Mouse (Mus musculus): Measurements from ENCODE around the gene Zbtb16. TPM values are rescaled to one million over a fixed set of nuclear protein-coding genes. Genes with fewer than 3 reads are reported as not detected.

Zbtb16 gene
- total RNA-seq, 2 experiments from 2014 or later = 4.7 to 5.8 TPM

GRCm38 (mm10) chr9:48681193-48681592 is 154.8 kb downstream of the Zbtb16 start:
- peak; percentile 79 for ATAC-seq (replicated peaks; ENCODE audit: poor library complexity)

GRCm38 (mm10) chr9:48678426-48679358 is 157.3 kb downstream of the Zbtb16 start:
- no peak for ATAC-seq (replicated peaks; ENCODE audit: poor library complexity)

GRCm38 (mm10) chr9:48675151-48675790 is 160.8 kb downstream of the Zbtb16 start:
- no peak for ATAC-seq (replicated peaks; ENCODE audit: poor library complexity)

GRCm38 (mm10) chr9:48674359-48675015 is 161.5 kb downstream of the Zbtb16 start:
- no peak for ATAC-seq (replicated peaks; ENCODE audit: poor library complexity)

DNA sequence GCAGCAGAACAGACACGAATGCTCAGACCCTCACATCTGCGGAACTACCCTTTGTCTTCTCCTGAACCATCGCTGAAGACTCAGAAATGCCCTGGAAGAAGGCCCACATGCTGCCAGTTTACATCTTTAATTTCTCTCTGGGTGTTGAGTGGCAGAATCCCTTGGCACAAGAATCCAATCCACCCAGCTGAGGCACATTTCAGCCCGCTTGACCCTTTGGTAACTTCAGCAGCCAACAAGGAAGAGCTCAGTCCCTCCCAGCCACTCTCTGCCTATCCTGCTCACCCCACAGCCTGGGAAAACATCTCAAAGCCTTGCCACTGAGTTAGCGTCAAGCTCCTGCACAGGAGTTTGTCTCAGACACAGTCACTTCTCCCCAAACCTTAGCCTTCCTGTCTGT is 162.2 kb downstream of the Zbtb16 start:
- ATAC-seq (replicated peaks; ENCODE audit: poor library complexity) = no peak

GRCm38 (mm10) chr9:48673213-48673612 is 162.8 kb downstream of the Zbtb16 start:
- no peak for ATAC-seq (replicated peaks; ENCODE audit: poor library complexity)

GRCm38 (mm10) chr9:48671841-48672240 is 164.2 kb downstream of the Zbtb16 start:
- ATAC-seq (replicated peaks; ENCODE audit: poor library complexity) = peak; percentile 78

- no peak for ATAC-seq (replicated peaks; ENCODE audit: poor library complexity)
These were observed 165.9 kb downstream of the Zbtb16 start for GRCm38 (mm10) chr9:48670156-48670555.

DNA sequence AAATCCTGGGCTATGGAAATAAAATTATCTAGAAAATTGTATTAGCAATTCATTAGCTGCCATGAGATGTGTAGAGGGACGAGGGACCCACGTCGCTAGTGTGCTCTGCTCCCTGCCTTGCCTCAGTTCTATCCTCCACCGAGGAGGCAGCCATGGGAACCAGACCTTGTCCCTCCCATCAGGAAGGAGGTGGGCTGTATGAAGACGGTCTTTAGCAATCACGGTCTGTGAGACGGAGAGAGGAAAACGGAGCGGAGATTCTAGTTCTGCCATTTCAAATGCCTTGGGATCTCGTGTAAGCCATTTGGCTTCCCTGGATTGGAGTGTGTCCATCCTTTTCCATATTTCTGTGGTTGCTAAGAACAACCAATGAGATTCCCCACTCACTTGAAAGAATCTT is 166.3 kb downstream of the Zbtb16 start:
- no peak for ATAC-seq (replicated peaks; ENCODE audit: poor library complexity)

DNA sequence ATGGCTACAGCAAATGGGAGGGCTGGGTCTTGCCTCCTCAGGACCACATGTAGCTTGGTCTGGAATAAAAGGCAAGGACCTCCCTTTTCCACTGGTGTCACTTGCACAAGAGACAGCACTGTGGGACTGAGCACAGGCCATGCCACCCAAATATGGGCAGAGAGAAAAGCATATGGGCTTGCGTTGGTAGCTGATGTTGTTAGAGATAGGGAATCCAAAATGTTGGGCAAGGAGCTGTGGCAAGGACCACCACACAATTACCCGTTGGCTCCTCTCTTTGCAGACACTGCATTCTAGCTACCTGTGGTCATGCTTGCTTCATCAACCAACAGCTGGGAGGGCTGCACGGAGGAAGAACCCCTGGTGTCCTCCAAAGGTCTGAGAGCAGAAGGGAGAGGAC is 169.3 kb downstream of the Zbtb16 start:
- peak; percentile 62 for ATAC-seq (replicated peaks; ENCODE audit: poor library complexity)

DNA sequence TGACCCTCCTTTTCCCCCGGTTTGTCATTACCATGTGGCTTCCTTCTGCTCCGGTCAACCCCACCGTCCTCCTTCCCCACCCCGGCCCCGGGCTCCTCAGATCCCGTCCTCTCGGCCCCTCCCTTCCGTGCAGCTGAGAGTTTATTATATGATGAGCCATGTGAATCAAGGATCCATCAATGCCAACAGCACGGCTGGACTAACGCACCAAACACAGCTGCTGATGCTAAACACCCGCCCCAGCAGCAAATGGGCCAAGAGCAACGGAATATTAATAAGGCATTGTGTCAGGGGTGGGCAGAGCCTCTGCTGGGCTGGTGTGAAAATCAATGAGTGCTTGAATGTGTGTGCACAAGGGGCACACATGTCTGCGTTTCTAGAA is 173.0 kb downstream of the Zbtb16 start:
- ATAC-seq (replicated peaks; ENCODE audit: poor library complexity) = no peak

GRCm38 (mm10) chr9:48662361-48663051 is 173.5 kb downstream of the Zbtb16 start:
- ATAC-seq (replicated peaks; ENCODE audit: poor library complexity) = no peak

GRCm38 (mm10) chr9:48661225-48662023 is 174.6 kb downstream of the Zbtb16 start:
- ATAC-seq (replicated peaks; ENCODE audit: poor library complexity) = peak; percentile 65

GRCm38 (mm10) chr9:48655525-48656169 is 180.4 kb downstream of the Zbtb16 start:
- ATAC-seq (replicated peaks; ENCODE audit: poor library complexity) = peak; percentile 57

DNA sequence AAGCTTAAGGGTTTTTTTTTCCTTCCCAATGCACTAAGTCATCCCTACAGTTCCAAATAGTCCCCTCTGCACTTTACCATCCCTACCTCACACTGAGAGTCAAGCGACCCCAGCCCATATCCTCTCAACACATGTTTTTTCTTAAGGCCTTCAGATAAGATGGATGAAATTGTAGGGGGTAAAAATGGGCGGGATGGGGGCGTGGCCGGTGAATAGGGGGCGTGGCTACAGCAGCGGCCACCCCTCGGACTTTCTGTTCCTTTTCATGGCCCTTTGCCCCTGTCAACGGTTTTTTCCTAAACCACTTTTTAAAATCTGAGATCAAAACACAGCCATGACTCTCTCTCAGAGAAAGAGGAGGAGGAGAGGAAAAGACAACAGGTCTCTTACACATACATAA is 181.3 kb downstream of the Zbtb16 start:
- peak; percentile 42 for ATAC-seq (replicated peaks; ENCODE audit: poor library complexity)

GRCm38 (mm10) chr9:48653399-48654070 is 182.5 kb downstream of the Zbtb16 start:
- no peak for ATAC-seq (replicated peaks; ENCODE audit: poor library complexity)

DNA sequence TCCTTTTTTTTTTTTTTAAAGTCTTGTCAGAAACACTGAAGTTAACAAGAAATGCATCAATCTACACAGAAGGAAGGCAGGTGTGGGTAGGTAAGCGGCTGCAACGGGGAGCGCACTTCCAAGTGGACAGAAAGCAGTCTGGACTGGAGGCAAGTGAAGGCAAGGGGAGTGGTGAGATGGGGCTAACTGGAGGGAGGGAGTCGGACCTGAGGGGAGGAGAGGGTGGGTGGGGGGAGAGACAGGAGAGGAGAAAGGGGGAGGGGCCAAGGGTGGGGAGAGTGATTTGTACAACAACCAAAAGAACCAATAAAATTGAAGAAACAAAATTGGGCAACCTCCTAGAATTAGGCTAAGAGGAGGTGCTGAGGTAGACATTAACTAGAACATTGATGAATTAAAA is 184.0 kb downstream of the Zbtb16 start:
- ATAC-seq (replicated peaks; ENCODE audit: poor library complexity) = no peak

GRCm38 (mm10) chr9:48650846-48651245 is 185.2 kb downstream of the Zbtb16 start:
- ATAC-seq (replicated peaks; ENCODE audit: poor library complexity) = no peak
